Mouse (Mus musculus): ENCODE results near the gene Lgals2. TPM values are rescaled to one million over a fixed set of nuclear protein-coding genes. Genes with fewer than 3 reads are reported as not detected.

Lgals2 gene
- polyA plus RNA-seq (2014; fragmentation: Illumina TruSeq; extraction: RNeasy Lipid Tissue Mini Kit (QIAGEN cat#74804); ENCODE audit: low read depth, low replicate concordance): not detected

GRCm38 (mm10) chr15:78855303-78855965 is at the start of gene Lgals2:
TSS of gene Lgals2 (minus strand) at chr15:78855529.

DNA sequence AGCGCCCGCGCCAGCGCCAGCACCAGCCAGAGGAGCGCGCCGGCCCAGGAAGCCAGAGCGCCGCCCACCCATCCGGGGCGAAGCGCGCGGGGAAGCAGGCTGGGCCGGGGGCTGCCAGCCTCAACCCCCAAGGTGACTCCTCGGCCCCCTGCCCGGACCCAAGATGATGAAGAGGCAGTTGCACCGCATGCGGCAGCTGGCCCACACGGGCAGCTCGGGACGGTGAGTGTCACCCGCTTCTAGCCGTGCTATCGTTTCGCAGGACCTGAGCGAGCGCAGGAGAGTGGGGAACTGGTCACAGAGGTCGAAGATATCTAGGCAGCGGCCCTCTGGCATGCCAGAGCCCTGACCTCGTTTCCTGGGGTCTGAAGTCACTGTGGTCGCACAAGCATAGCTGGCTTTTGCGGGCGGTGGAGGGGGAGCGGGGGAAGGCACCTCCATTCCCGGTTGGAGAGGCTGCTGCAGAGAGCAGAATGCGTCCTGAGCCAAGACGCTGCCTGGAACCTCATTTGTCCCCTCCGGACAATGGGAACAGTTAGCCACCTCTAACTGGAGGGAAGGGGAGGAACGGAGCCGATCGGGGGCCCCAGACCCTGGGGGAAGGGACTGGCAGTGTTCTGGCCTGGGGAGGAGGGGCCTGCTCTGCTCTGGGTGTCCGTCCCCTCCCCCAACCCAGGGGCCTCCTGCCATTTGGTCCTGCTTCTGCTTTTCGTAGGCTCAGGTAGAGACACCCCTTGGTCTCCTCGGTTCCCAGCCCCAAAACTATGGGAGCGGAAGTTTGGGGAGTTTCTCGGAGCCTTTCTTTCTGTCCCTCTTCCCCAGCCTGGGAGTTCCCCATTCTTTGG is 44.6 kb upstream of the Lgals2 start, which contains the start of gene Sh3bp1:
Gene Sh3bp1 (plus strand): TSS at position 29 of the 845 bp plus-strand sequence.

DNA sequence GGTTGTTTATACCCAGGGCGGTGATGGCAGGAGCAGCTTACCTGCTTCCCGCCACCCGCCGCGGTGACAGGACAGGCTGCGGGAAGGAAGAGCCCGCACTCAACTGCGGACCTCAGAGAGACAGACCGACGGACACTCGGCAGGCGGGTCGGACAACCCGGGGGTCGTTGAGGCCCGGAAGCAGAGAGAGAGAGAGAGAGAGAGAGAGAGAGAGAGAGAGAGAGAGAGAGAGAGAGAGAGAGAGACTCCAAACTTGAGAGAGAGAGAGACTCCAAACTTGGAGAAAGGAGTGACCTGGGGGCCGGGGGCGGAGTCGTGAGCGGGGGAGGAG is 44.0 kb upstream of the Lgals2 start, which contains the start of gene Gm49510:
Gene Gm49510 (plus strand): TSS at position 259 of the 331 bp plus-strand sequence.

GRCm38 (mm10) chr15:78876991-78877809 is 21.9 kb upstream of the Lgals2 start, which contains the start of gene Gga1:
TSS of gene Gga1 (plus strand) at chr15:78877190.

DNA sequence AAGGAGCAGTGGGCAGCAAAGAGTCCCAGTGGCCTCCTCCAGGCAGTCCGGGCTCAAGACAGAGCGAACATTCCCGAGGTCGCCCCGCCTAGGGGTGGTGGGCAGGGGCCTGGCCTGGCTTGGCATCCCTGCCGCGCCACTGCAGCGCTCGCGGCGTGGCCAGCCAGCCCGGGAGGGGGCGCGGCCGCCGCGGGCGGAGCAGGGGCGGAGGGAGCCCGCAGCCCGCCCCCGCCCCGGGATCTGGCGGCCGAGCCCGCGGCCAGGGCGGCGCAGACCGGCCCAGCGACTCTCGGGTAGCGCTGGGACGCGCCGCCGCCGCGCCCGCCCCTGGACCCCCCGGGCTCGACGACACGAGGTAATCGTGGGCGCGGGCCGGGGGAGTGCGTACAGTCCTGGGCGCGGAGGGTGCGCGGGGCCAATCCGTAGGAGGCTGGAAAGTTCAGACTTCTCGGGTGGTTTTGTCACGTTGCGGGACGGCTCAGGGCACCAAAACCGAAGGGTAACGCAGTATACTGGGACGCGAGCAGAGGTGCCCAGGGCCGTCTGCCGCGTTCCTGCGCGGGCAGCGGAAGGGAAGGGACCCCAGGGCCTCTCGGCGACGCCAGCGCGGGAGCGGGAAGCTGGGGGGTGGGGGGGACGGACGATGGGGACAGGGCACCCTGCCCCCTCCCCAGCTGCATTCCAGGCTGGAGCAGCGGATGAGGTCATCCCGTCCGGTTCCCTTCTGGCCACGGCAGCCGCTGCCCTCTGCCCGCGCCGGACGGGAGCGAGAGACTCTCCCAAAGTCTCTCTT is 12.8 kb downstream of the Lgals2 start, which contains the start of gene Cdc42ep1:
Gene Cdc42ep1 (plus strand): TSS at position 254 of the 793 bp plus-strand sequence.

GRCm38 (mm10) chr15:78802776-78803391 is 52.4 kb downstream of the Lgals2 start, which contains the start of gene Card10:
TSS of gene Card10 (minus strand) at chr15:78803042.

Other genes with a start within 250 kb of the Lgals2 start
- gene Elfn2, start 136.8 kb downstream of the Lgals2 start, polyA plus RNA-seq (2014; fragmentation: Illumina TruSeq; extraction: RNeasy Lipid Tissue Mini Kit (QIAGEN cat#74804); ENCODE audit: low read depth, low replicate concordance): 0.37 TPM
- gene Mfng, start 82.1 kb downstream of the Lgals2 start, polyA plus RNA-seq (2014; fragmentation: Illumina TruSeq; extraction: RNeasy Lipid Tissue Mini Kit (QIAGEN cat#74804); ENCODE audit: low read depth, low replicate concordance): 7.1 TPM
- gene Card10, start 52.5 kb downstream of the Lgals2 start, polyA plus RNA-seq (2014; fragmentation: Illumina TruSeq; extraction: RNeasy Lipid Tissue Mini Kit (QIAGEN cat#74804); ENCODE audit: low read depth, low replicate concordance): 15.5 TPM
- gene Cdc42ep1, start 12.9 kb downstream of the Lgals2 start, polyA plus RNA-seq (2014; fragmentation: Illumina TruSeq; extraction: RNeasy Lipid Tissue Mini Kit (QIAGEN cat#74804); ENCODE audit: low read depth, low replicate concordance): 40.4 TPM
- 46.3 TPM for gene Gga1, start 21.7 kb upstream of the Lgals2 start, polyA plus RNA-seq (2014; fragmentation: Illumina TruSeq; extraction: RNeasy Lipid Tissue Mini Kit (QIAGEN cat#74804); ENCODE audit: low read depth, low replicate concordance)
- not detected for gene Gm49510, start 44.1 kb upstream of the Lgals2 start, polyA plus RNA-seq (2014; fragmentation: Illumina TruSeq; extraction: RNeasy Lipid Tissue Mini Kit (QIAGEN cat#74804); ENCODE audit: low read depth, low replicate concordance)
- 6.5 TPM for gene Sh3bp1, start 44.2 kb upstream of the Lgals2 start, polyA plus RNA-seq (2014; fragmentation: Illumina TruSeq; extraction: RNeasy Lipid Tissue Mini Kit (QIAGEN cat#74804); ENCODE audit: low read depth, low replicate concordance)
- 1.4 TPM for gene Pdxp, start 58.4 kb upstream of the Lgals2 start, polyA plus RNA-seq (2014; fragmentation: Illumina TruSeq; extraction: RNeasy Lipid Tissue Mini Kit (QIAGEN cat#74804); ENCODE audit: low read depth, low replicate concordance)
- 353 TPM for gene Lgals1, start 71.2 kb upstream of the Lgals2 start, polyA plus RNA-seq (2014; fragmentation: Illumina TruSeq; extraction: RNeasy Lipid Tissue Mini Kit (QIAGEN cat#74804); ENCODE audit: low read depth, low replicate concordance)
- gene Nol12, start 79.4 kb upstream of the Lgals2 start, polyA plus RNA-seq (2014; fragmentation: Illumina TruSeq; extraction: RNeasy Lipid Tissue Mini Kit (QIAGEN cat#74804); ENCODE audit: low read depth, low replicate concordance): 15.1 TPM
- 17.8 TPM for gene Triobp, start 92.2 kb upstream of the Lgals2 start, polyA plus RNA-seq (2014; fragmentation: Illumina TruSeq; extraction: RNeasy Lipid Tissue Mini Kit (QIAGEN cat#74804); ENCODE audit: low read depth, low replicate concordance)
- 135 TPM for gene H1f0, start 172.9 kb upstream of the Lgals2 start, polyA plus RNA-seq (2014; fragmentation: Illumina TruSeq; extraction: RNeasy Lipid Tissue Mini Kit (QIAGEN cat#74804); ENCODE audit: low read depth, low replicate concordance)
- gene Galr3, start 186.4 kb upstream of the Lgals2 start, polyA plus RNA-seq (2014; fragmentation: Illumina TruSeq; extraction: RNeasy Lipid Tissue Mini Kit (QIAGEN cat#74804); ENCODE audit: low read depth, low replicate concordance): not detected
- gene Ankrd54, start 207.4 kb upstream of the Lgals2 start, polyA plus RNA-seq (2014; fragmentation: Illumina TruSeq; extraction: RNeasy Lipid Tissue Mini Kit (QIAGEN cat#74804); ENCODE audit: low read depth, low replicate concordance): 9.2 TPM
- gene Eif3l, start 219.7 kb upstream of the Lgals2 start, polyA plus RNA-seq (2014; fragmentation: Illumina TruSeq; extraction: RNeasy Lipid Tissue Mini Kit (QIAGEN cat#74804); ENCODE audit: low read depth, low replicate concordance): 76.7 TPM